Mouse (Mus musculus) embryonic facial prominence, embryonic 11.5 days (tissue): ENCODE measurements around the gene Ntn4. TPM values are rescaled to one million over a fixed set of nuclear protein-coding genes. Genes with fewer than 3 reads are reported as not detected.
"Not testable (repeated sequence)": the region's sequence is repeated elsewhere in the genome, so short reads cannot be mapped to it uniquely, and the experiment has no call there.

Source experiments
- ATAC-seq: fragments of 200-750 bp; cut with Nextera tagmentation; replicated peaks from 2 replicates; pipeline ENCODE4 v1.8.0; 2017; ENCODE audit warnings: low read depth; ENCODE audit not compliant: insufficient number of reproducible peaks, low FRiP score, low TSS enrichment
- DNase-seq: peaks from one replicate; pipeline ENCODE4 v3.0.0-alpha.2; 2015; ENCODE audit warnings: low spot score
- H3K27ac ChIP-seq: fragments of 300-500 bp; sonication (generic); replicated peaks from 2 replicates; pipeline ENCODE4 v1.5.1; 2014; ENCODE audit warnings: mild to moderate bottlenecking, low read depth, low read length, control low read depth
- H3K27me3 ChIP-seq: fragments of 300-500 bp; sonication (generic); 2 replicates; pipeline ENCODE4 v1.6.1; 2014; ENCODE audit warnings: mild to moderate bottlenecking, low read length, moderate library complexity, mixed read lengths; ENCODE audit not compliant: control insufficient read depth, insufficient read depth
- H3K36me3 ChIP-seq: fragments of 300-500 bp; sonication (generic); replicated peaks from 2 replicates; pipeline ENCODE4 v1.6.1; 2014; ENCODE audit warnings: low read depth, mild to moderate bottlenecking, low read length, moderate library complexity, mixed read lengths; ENCODE audit not compliant: control insufficient read depth, insufficient read depth
- H3K4me1 ChIP-seq: fragments of 300-500 bp; sonication (generic); 2 replicates; pipeline ENCODE4 v1.6.1; 2014; ENCODE audit warnings: low read length, mixed read lengths; ENCODE audit not compliant: control insufficient read depth, insufficient read depth
- H3K4me2 ChIP-seq: fragments of 300-500 bp; sonication (generic); 2 replicates; pipeline ENCODE4 v1.6.1; 2014; ENCODE audit warnings: low read depth, mild to moderate bottlenecking, control low read depth, low read length, moderate library complexity
- H3K4me3 ChIP-seq: fragments of 300-500 bp; sonication (generic); 2 replicates; pipeline ENCODE4 v1.5.1; 2014; ENCODE audit warnings: low read depth, low read length, control low read depth
- H3K9ac ChIP-seq: fragments of 300-500 bp; sonication (generic); replicated peaks from 2 replicates; pipeline ENCODE4 v1.6.1; 2014; ENCODE audit warnings: mild to moderate bottlenecking, control low read depth, low read length
- H3K9me3 ChIP-seq: fragments of 300-500 bp; sonication (generic); replicated peaks from 2 replicates; pipeline ENCODE4 v1.6.1; 2016; ENCODE audit warnings: mild to moderate bottlenecking, low read length, inconsistent platforms, mixed read lengths; ENCODE audit not compliant: control insufficient read depth
- WGBS: fragments of 180-500 bp; shearing (Covaris S2); extraction: QIAGEN DNeasy Blood & Tissue Kit; methylation state at CpG from one replicate; pipeline ENCODE4 v1.1.7; 2014; 5-methylcytosine and 5-hydroxymethylcytosine counted together
- polyA plus RNA-seq: library from polyadenylated mRNA; unstranded; fragments of >200 nt; fragmentation: Nextera tagmentation; extraction: Ambion mirVana; gene quantifications from 2 replicates; pipeline ENCODE4 v1.2.1, GENCODE M21; 2014

The Ntn4 gene
- polyA plus RNA-seq, 1 experiment from 2014 or later, result 0.50 TPM

GRCm38 (mm10) chr10:93680680-93681377 is 40.3 kb downstream of the Ntn4 start:
- Histone ChIP-seq H3K27ac (no peak overlapping the region), H3K4me3 (no peak overlapping the region), H3K4me2 (no peak overlapping the region), H3K9me3 (no peaks in the 10 kb centered on the region), H3K4me1 (no peaks in the 10 kb centered on the region), H3K9ac (no peak overlapping the region), H3K36me3 (no peaks in the 10 kb centered on the region), H3K27me3 (no peaks in the 10 kb centered on the region)
- ATAC-seq (no peak), DNase-seq (no peak)
- WGBS, result 77% methylated on average over 6 of the region's 6 CpGs

GRCm38 (mm10) chr10:93682185-93682747 is 41.8 kb downstream of the Ntn4 start:
- no peaks in the 10 kb centered on the region for H3K27me3 ChIP-seq
- no peak overlapping the region for H3K9ac ChIP-seq
- no peaks in the 10 kb centered on the region for H3K4me1 ChIP-seq
- ATAC-seq (no peak), DNase-seq (no peak)
- H3K4me3 ChIP-seq, result no peak overlapping the region
- H3K27ac ChIP-seq, result no peak overlapping the region
- no peak overlapping the region for H3K4me2 ChIP-seq
- WGBS, result 90% methylated on average over 18 of the region's 18 CpGs
- H3K36me3 ChIP-seq, result no peaks in the 10 kb centered on the region
- H3K9me3 ChIP-seq, result no peaks in the 10 kb centered on the region

GRCm38 (mm10) chr10:93683185-93683584 is 42.7 kb downstream of the Ntn4 start:
- no peak overlapping the region for H3K27ac ChIP-seq
- H3K4me2 ChIP-seq, result no peak overlapping the region
- H3K27me3 ChIP-seq, result no peaks in the 10 kb centered on the region
- DNase-seq (no peak), ATAC-seq (no peak)
- H3K4me1 ChIP-seq, result no peaks in the 10 kb centered on the region
- WGBS, result 85% methylated on average over 7 of the region's 7 CpGs
- no peak overlapping the region for H3K9ac ChIP-seq
- H3K9me3 ChIP-seq, result no peaks in the 10 kb centered on the region
- no peaks in the 10 kb centered on the region for H3K36me3 ChIP-seq
- H3K4me3 ChIP-seq, result no peak overlapping the region

DNA sequence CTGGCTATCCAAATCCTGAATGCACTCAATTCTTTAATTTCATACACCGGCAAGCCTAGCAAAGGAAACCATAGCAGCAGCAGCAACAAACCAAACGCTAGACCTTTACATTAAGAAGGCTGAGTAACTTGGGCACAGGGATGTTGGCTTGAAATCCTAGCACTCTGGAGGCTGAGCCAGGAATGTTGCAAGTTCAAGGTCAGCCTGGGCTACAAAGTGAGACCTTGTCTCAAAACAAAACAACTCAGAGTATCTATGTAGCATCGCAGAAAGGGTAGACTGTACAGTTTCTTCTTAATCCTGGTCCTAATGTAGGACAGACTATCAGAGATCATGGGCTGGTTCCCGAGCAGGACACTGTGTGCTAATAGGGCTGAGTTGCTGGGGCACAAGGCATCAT is 43.4 kb downstream of the Ntn4 start:
- Histone ChIP-seq H3K4me2 (no peak overlapping the region), H3K9ac (no peak overlapping the region), H3K4me3 (no peak overlapping the region), H3K4me1 (no peaks in the 10 kb centered on the region), H3K27ac (no peak overlapping the region), H3K27me3 (no peaks in the 10 kb centered on the region), H3K36me3 (no peaks in the 10 kb centered on the region), H3K9me3 (no peaks in the 10 kb centered on the region)
- ATAC-seq, result no peak
- no peak for DNase-seq
- 87% methylated on average over 4 of the region's 4 CpGs for WGBS

DNA sequence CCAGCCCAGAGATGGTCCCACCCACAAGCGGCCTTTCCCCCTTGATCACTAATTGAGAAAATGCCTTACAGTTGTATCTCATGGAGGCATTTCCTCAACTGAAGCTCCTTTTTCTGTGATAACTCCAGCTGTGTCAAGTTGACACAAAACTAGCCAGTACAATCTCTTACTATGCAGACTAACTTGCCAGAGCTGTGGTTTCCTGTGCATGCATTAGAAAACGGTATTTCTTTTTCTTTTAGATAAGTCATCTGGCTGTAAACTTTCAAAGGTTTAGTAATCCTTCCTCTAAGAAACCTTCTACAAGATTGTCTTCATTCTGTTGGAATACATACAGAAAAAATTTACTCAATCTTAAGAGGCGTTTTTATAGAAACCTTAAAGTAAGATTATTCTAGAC is 44.9 kb downstream of the Ntn4 start:
- 84% methylated on average over 3 of the region's 3 CpGs for WGBS
- not testable (repeated sequence) for DNase-seq, H3K4me1 ChIP-seq, H3K4me2 ChIP-seq, ATAC-seq, H3K27me3 ChIP-seq, H3K36me3 ChIP-seq, H3K9me3 ChIP-seq, H3K27ac ChIP-seq, H3K9ac ChIP-seq, H3K4me3 ChIP-seq

- H3K4me3 ChIP-seq, result no peak overlapping the region
- no peaks in the 10 kb centered on the region for H3K27me3 ChIP-seq
Observed at GRCm38 (mm10) chr10:93686579-93686978, 46.1 kb downstream of the Ntn4 start.

DNA sequence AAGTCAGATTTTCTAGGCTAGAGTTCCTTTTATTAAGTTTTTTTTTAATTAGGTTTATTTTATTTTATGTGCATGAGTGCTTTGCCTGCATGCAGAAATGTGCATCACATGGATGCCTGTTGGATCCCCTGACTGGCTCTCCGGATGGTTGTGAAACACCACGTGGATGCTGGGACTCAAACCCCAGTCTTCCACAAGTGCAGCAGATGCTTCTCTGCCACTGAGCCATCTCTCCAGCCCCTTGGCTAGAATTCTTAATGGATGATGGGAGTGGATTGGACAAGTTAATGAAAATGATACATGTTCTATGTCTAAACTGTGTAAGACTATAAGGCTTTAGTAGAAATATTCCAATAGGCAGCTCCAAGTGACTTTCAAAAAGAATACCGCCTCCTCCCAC is 47.3 kb downstream of the Ntn4 start:
- H3K27ac ChIP-seq, result no peak overlapping the region
- H3K36me3 ChIP-seq, result no peaks in the 10 kb centered on the region
- 93% methylated on average over 3 of the region's 3 CpGs for WGBS
- DNase-seq (no peak), ATAC-seq (no peak)
- H3K27me3 ChIP-seq, result no peaks in the 10 kb centered on the region
- H3K4me3 ChIP-seq, result no peak overlapping the region
- H3K4me2 ChIP-seq, result no peak overlapping the region
- H3K9ac ChIP-seq, result no peak overlapping the region
- no peaks in the 10 kb centered on the region for H3K9me3 ChIP-seq
- no peaks in the 10 kb centered on the region for H3K4me1 ChIP-seq

More at GRCm38 (mm10) chr10:93686579-93686978, 46.1 kb downstream of the Ntn4 start:
- H3K9ac ChIP-seq, result no peak overlapping the region
- H3K4me2 ChIP-seq, result no peak overlapping the region
- no peaks in the 10 kb centered on the region for H3K9me3 ChIP-seq
- DNase-seq (no peak), ATAC-seq (no peak)
- H3K4me1 ChIP-seq, result no peaks in the 10 kb centered on the region
- no peak overlapping the region for H3K27ac ChIP-seq
- 96% methylated on average over 6 of the region's 6 CpGs for WGBS
- no peaks in the 10 kb centered on the region for H3K36me3 ChIP-seq

GRCm38 (mm10) chr10:93688306-93689171 is 48.1 kb downstream of the Ntn4 start:
- Histone ChIP-seq H3K4me3 (no peak overlapping the region), H3K4me1 (no peaks in the 10 kb centered on the region), H3K9me3 (no peaks in the 10 kb centered on the region), H3K27me3 (no peaks in the 10 kb centered on the region), H3K27ac (no peak overlapping the region), H3K4me2 (no peak overlapping the region), H3K9ac (no peak overlapping the region), H3K36me3 (no peaks in the 10 kb centered on the region)
- 87% methylated on average over 26 of the region's 26 CpGs for WGBS
- ATAC-seq (no peak), DNase-seq (no peak)
